Comparison of ENCODE assay signal across 25 mouse cellular contexts in the genomic region with DNA sequence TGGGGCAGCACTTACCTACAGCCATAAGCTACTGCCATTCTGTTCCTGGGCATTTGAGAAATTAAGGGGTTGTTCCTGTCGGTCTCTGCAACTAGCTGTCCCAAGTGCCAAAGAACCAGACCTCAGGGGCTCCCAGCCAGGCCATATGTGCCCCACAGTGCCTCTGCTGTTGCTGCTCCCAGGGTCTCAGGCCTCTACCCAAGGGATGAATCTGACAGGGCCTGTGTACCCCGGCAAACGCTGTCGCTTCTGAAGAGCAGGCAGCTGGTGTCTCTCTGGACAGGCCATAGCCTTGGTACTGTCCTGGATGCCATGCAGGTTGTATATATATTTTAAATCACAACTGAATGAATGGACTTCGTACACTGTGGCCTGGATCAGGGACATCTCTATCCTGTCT.
"Had no signal": no experiment of that assay in that cellular context is flagged by ENCODE, and none has a peak within 500 bp of the region (broad histone marks: within the 10 kb centered on the region; RNA-seq: fewer than 3 reads in every experiment).

No protein-coding gene starts in this region.

- H3K4me3 ChIP-seq: embryonic facial prominence, embryonic 10.5 days; embryonic facial prominence, embryonic 12.5 days; embryonic facial prominence, embryonic 13.5 days; embryonic facial prominence, embryonic 15.5 days; erythroblast, embryonic 14.5 days; forebrain, embryonic 10.5 days; forebrain, embryonic 12.5 days; forebrain, embryonic 13.5 days; forebrain, embryonic 15.5 days; gastrocnemius, adult 2 months; heart, adult 2 months had no signal

- H3K27me3 ChIP-seq: embryonic facial prominence, embryonic 12.5 days; embryonic facial prominence, embryonic 13.5 days; embryonic facial prominence, embryonic 15.5 days; forebrain, embryonic 12.5 days; forebrain, embryonic 13.5 days; forebrain, embryonic 15.5 days had no signal

- H3K9me3 ChIP-seq: embryonic facial prominence, embryonic 10.5 days; embryonic facial prominence, embryonic 12.5 days; embryonic facial prominence, embryonic 13.5 days; embryonic facial prominence, embryonic 15.5 days; forebrain, embryonic 10.5 days; forebrain, embryonic 12.5 days; forebrain, embryonic 13.5 days; forebrain, embryonic 15.5 days had no signal

- H3K4me2 ChIP-seq: embryonic facial prominence, embryonic 12.5 days; embryonic facial prominence, embryonic 13.5 days; embryonic facial prominence, embryonic 15.5 days; forebrain, embryonic 12.5 days; forebrain, embryonic 13.5 days; forebrain, embryonic 15.5 days had no signal

- DNase-seq: cerebellum, adult 8-10 months; cerebellum, adult 9-10 months; cerebellum, adult 9-11 months; cerebellum, postnatal 14 days; cerebellum, postnatal 36 days; embryo, embryonic 11 days; forebrain, postnatal 0 days; gastrocnemius, adult 2 months; gastrocnemius, postnatal 10 days; gastrocnemius, postnatal 14 days; gastrocnemius, postnatal 25 days; gastrocnemius, postnatal 36 days; heart, adult 18-20 months; heart, adult 2 months had no signal

- H3K27ac ChIP-seq: embryonic facial prominence, embryonic 10.5 days; embryonic facial prominence, embryonic 12.5 days; embryonic facial prominence, embryonic 13.5 days; embryonic facial prominence, embryonic 15.5 days; forebrain, embryonic 10.5 days; forebrain, embryonic 12.5 days; forebrain, embryonic 13.5 days; forebrain, embryonic 15.5 days; gastrocnemius, adult 2 months; heart, adult 2 months had no signal

- H3K9ac ChIP-seq: embryonic facial prominence, embryonic 12.5 days; embryonic facial prominence, embryonic 13.5 days; embryonic facial prominence, embryonic 15.5 days; forebrain, embryonic 12.5 days; forebrain, embryonic 13.5 days; forebrain, embryonic 15.5 days; forebrain, postnatal 0 days had no signal

- ATAC-seq: forebrain, embryonic 13.5 days; forebrain, embryonic 14.5 days; forebrain, embryonic 15.5 days; forebrain, embryonic 16.5 days; forebrain, postnatal 0 days had no signal
